In genomic region chr3:130059805-130060395, GRCm38 (mm10) we compare ENCODE assay signal across 8 mouse cellular contexts. TPM values are rescaled to one million over a fixed set of nuclear protein-coding genes. Genes with fewer than 3 reads are reported as not detected.
DNase-seq lines count a peak whose midpoint lies in the region; ATAC-seq and TF ChIP-seq lines count a peak whose summit lies in the region.

No protein-coding gene starts in this region.

- no peak for TF ChIP-seq EP300 in stomach, postnatal 0 days (optimal IDR thresholded peaks at IDR 0.05)

- H3K4me2 ChIP-seq in forebrain, embryonic 11.5 days (ENCODE audit: low read depth, low read length, severe bottlenecking) = peak overlapping the region; percentile 72
- peak overlapping the region; percentile 71 for H3K4me2 ChIP-seq in intestine, embryonic 14.5 days (ENCODE audit: low read length)
- peak overlapping the region; percentile 75 for H3K4me2 ChIP-seq in stomach, postnatal 0 days (replicated peaks; ENCODE audit: low read depth)

- H3K27me3 ChIP-seq in forebrain, embryonic 11.5 days (ENCODE audit: control insufficient read depth, insufficient read depth, low read length) = no peaks in the 10 kb centered on the region
- H3K27me3 ChIP-seq in intestine, embryonic 14.5 days (replicated peaks; ENCODE audit: control insufficient read depth, insufficient read depth, low read length) = no peaks in the 10 kb centered on the region
- H3K27me3 ChIP-seq in stomach, postnatal 0 days (ENCODE audit: control insufficient read depth, insufficient read depth, low read length) = no peaks in the 10 kb centered on the region

- DNase-seq in retina, postnatal 1 day = peak; percentile 61
- DNase-seq in retina, embryonic 14.5 days (ENCODE audit: low spot score) = no peak
- peak; percentile 19 for DNase-seq in adrenal gland, adult 8-10 months
- no peak for DNase-seq in forebrain, embryonic 11.5 days (ENCODE audit: low spot score)
- DNase-seq in intestine, embryonic 14.5 days (ENCODE audit: low spot score) = peak; percentile 77
- peak; percentile 27 for DNase-seq in stomach, postnatal 0 days (ENCODE audit: low spot score)
- no peak for DNase-seq in left cerebral cortex, postnatal 14 days (ENCODE audit: low spot score in 2 of 2)

- intact Hi-C loops in left cerebral cortex, postnatal 14 days (cut with DNase I) = loop anchor here (5.0 to 10.0 kb wide), 4 partner anchors 43 to 525 kb away; partner anchors contain the start of genes Elovl6 and Gar1

- H3K9ac ChIP-seq in forebrain, embryonic 11.5 days (ENCODE audit: low read length) = peak overlapping the region; percentile 95
- H3K9ac ChIP-seq in intestine, embryonic 14.5 days (ENCODE audit: low read length) = peak overlapping the region; percentile 92
- H3K9ac ChIP-seq in stomach, postnatal 0 days (ENCODE audit: low read length) = peak overlapping the region; percentile 97

- peak overlapping the region; percentile 92 for H3K4me3 ChIP-seq in forebrain, embryonic 11.5 days (ENCODE audit: low read depth, low read length)
- H3K4me3 ChIP-seq in intestine, embryonic 14.5 days (ENCODE audit: low read depth, low read length) = peak overlapping the region; percentile 80
- H3K4me3 ChIP-seq in macrophage (ENCODE audit: inconsistent target) = peak overlapping the region; percentile 56
- H3K4me3 ChIP-seq in stomach, postnatal 0 days (ENCODE audit: low read depth, low read length) = peak overlapping the region; percentile 82

- TF ChIP-seq CTCF in stomach, postnatal 0 days (IDR thresholded peaks at IDR 0.05; ENCODE audit: low read depth) = no peak

- WGBS in forebrain, embryonic 11.5 days = under 1% methylated on average over 42 of the region's 42 CpGs
- under 1% methylated on average over 31 of the region's 42 CpGs for WGBS in intestine, embryonic 14.5 days
- under 1% methylated on average over 42 of the region's 42 CpGs for WGBS in macrophage (ENCODE audit: missing documents)
- WGBS in stomach, postnatal 0 days = under 1% methylated on average over 42 of the region's 42 CpGs

- no peaks in the 10 kb centered on the region for H3K9me3 ChIP-seq in forebrain, embryonic 11.5 days (ENCODE audit: control insufficient read depth, low read length)
- no peaks in the 10 kb centered on the region for H3K9me3 ChIP-seq in intestine, embryonic 14.5 days (ENCODE audit: control insufficient read depth, low read length)
- no peaks in the 10 kb centered on the region for H3K9me3 ChIP-seq in stomach, postnatal 0 days (ENCODE audit: control insufficient read depth, low read length)

- no peak; the same call in 1 of the 2 replicates for ATAC-seq in forebrain, embryonic 11.5 days (replicated peaks; ENCODE audit: low FRiP score)
- ATAC-seq in intestine, embryonic 14.5 days (replicated peaks; ENCODE audit: low FRiP score, low TSS enrichment, low read depth) = peak; percentile 34
- no peak; the same call in 1 of the 2 replicates for ATAC-seq in stomach, postnatal 0 days (ENCODE audit: low FRiP score, low TSS enrichment)

- H3K27ac ChIP-seq in forebrain, embryonic 11.5 days (ENCODE audit: low read depth, low read length) = peak overlapping the region; percentile 93
- peak overlapping the region; percentile 98 for H3K27ac ChIP-seq in intestine, embryonic 14.5 days (ENCODE audit: low read depth)
- H3K27ac ChIP-seq in macrophage = peak overlapping the region; percentile 27; the same call in 1 of the 2 replicates
- peak overlapping the region; percentile 99 for H3K27ac ChIP-seq in stomach, postnatal 0 days (replicated peaks)

- no peaks in the 10 kb centered on the region for H3K36me3 ChIP-seq in forebrain, embryonic 11.5 days (ENCODE audit: control insufficient read depth, insufficient read depth, low read length)
- H3K36me3 ChIP-seq in intestine, embryonic 14.5 days (ENCODE audit: control insufficient read depth, insufficient read depth, low read length) = no peaks in the 10 kb centered on the region
- no peaks in the 10 kb centered on the region for H3K36me3 ChIP-seq in macrophage (ENCODE audit: inconsistent target)
- no peaks in the 10 kb centered on the region for H3K36me3 ChIP-seq in stomach, postnatal 0 days (ENCODE audit: control insufficient read depth, insufficient read depth, low read length)

- peaks cover 57% of the 10 kb centered on the region for H3K79me2 ChIP-seq in macrophage (ENCODE audit: inconsistent target)

- peaks cover 9% of the 10 kb centered on the region; the same call in 1 of the 2 replicates for H3K4me1 ChIP-seq in forebrain, embryonic 11.5 days (replicated peaks; ENCODE audit: control insufficient read depth, insufficient read depth, low read length)
- peaks cover 25% of the 10 kb centered on the region for H3K4me1 ChIP-seq in intestine, embryonic 14.5 days (replicated peaks; ENCODE audit: control insufficient read depth, insufficient read depth, low read length)
- H3K4me1 ChIP-seq in stomach, postnatal 0 days (replicated peaks; ENCODE audit: control insufficient read depth, insufficient read depth) = 0 out of 2 replicates have a peak, but pooled peaks cover 3% of the 10 kb centered on the region

RNA-seq across cellular contexts. Expression of gene Sec24b, which starts 1.5 kb away (rescaled TPM):
- total RNA-seq in adrenal gland, adult 8-10 months (2022) = 10 to 100 TPM; 61.0 to 96.2 (median 73.9) TPM
- polyA plus RNA-seq in forebrain, embryonic 11.5 days (2014; fragmentation: Nextera tagmentation; extraction: Ambion mirVana) = 38.2 and 38.9 TPM in 2 replicates
- polyA plus RNA-seq in intestine, embryonic 14.5 days (2014; fragmentation: Nextera tagmentation; extraction: Ambion mirVana) = 39.1 and 42.1 TPM in 2 replicates
- 100 to 1,000 TPM in 25 of 26 experiments, 10 to 100 TPM in 1; 93.9 to 394 (median 122) TPM for total RNA-seq in macrophage (2018; cell fraction: chromatin; rRNA removed)
- 10 to 100 TPM; 40.7 to 96.8 (median 56.7) TPM for total RNA-seq in macrophage (2018; cell fraction: cytosol; rRNA removed)
- total RNA-seq in macrophage (2018; cell fraction: nucleus; rRNA removed) = 100 to 1,000 TPM in 9 of 26 experiments, 10 to 100 TPM in 17; 64.9 to 380 (median 90.8) TPM
- polyA plus RNA-seq in macrophage (2018) = 44.0 to 66.4 TPM (median 44.6 TPM) in 3 replicates
- polyA plus RNA-seq in stomach, postnatal 0 days (2015; fragmentation: Nextera tagmentation; extraction: Ambion mirVana) = 10.9 and 12.7 TPM in 2 replicates
- 10 to 100 TPM; 54.1 to 61.9 TPM for total RNA-seq in left cerebral cortex, postnatal 14 days (2021)

Comparison
In these comparisons a context has a peak if more than half of its experiments do, and no peak if none do; other contexts are left out.
1. DNase-seq: peak in retina, postnatal 1 day (single experiment), adrenal gland, adult 8-10 months (single experiment), intestine, embryonic 14.5 days (single experiment) and stomach, postnatal 0 days (single experiment); none in retina, embryonic 14.5 days (single experiment), forebrain, embryonic 11.5 days (single experiment) and left cerebral cortex, postnatal 14 days (0 of 2).
2. H3K27ac ChIP-seq: peak in every context shown above with its lines; median percentile 99 in stomach, postnatal 0 days; 98 in intestine, embryonic 14.5 days; 93 in forebrain, embryonic 11.5 days; 27 in macrophage.
3. Peak in every context shown above with its lines, with median percentiles within 50 percentile points of each other: H3K4me2 ChIP-seq, H3K4me3 ChIP-seq and H3K9ac ChIP-seq.